Mouse (Mus musculus) small intestine, adult 2 months (tissue): Measurements from ENCODE around the gene Khdrbs1. TPM values are rescaled to one million over a fixed set of nuclear protein-coding genes. Genes with fewer than 3 reads are reported as not detected.
A peak's percentile ranks its signal among the peaks of the same experiment; 100 is the strongest.

Experiments used
- H3K27ac ChIP-seq: fragments of 200-500 bp; 2 replicates; pipeline ENCODE4 v1.5.1; 2012; ENCODE audit warnings: low read depth, low read length, control low read depth, inconsistent platforms; ENCODE audit not compliant: insufficient read depth
- H3K27me3 ChIP-seq: fragments of 200-500 bp; 2 replicates; pipeline ENCODE4 v1.6.1; 2012; ENCODE audit warnings: mild to moderate bottlenecking, moderate library complexity, low read length, inconsistent platforms; ENCODE audit not compliant: control insufficient read depth, insufficient read depth
- H3K36me3 ChIP-seq: fragments of 200-500 bp; 2 replicates; pipeline ENCODE4 v1.6.1; 2012; ENCODE audit warnings: mild to moderate bottlenecking, low read length, control low read depth, inconsistent platforms; ENCODE audit not compliant: control insufficient read depth, insufficient read depth
- H3K4me1 ChIP-seq: fragments of 200-500 bp; 2 replicates; pipeline ENCODE4 v1.6.1; 2012; ENCODE audit warnings: low read length, inconsistent platforms, mixed read lengths; ENCODE audit not compliant: control insufficient read depth, insufficient read depth, insufficient read length
- H3K4me3 ChIP-seq: fragments of 200-500 bp; 2 replicates; pipeline ENCODE4 v1.5.1; 2012; ENCODE audit warnings: low read depth, mild to moderate bottlenecking, control low read depth, inconsistent platforms, low read length, moderate library complexity
- CTCF ChIP-seq: fragments of 200-500 bp; IDR thresholded peaks from 2 replicates; pipeline ENCODE4 v1.5.1; 2012; ENCODE audit warnings: low read depth, mild to moderate bottlenecking, control low read depth, inconsistent platforms, low read length, moderate library complexity, mixed read lengths; ENCODE audit not compliant: insufficient replicate concordance, insufficient read length; ENCODE audit errors: extremely low read depth
- POLR2A ChIP-seq: fragments of 200-500 bp; IDR thresholded peaks from 2 replicates; pipeline ENCODE4 v1.6.1; 2012; ENCODE audit warnings: low read depth, mild to moderate bottlenecking, control low read depth, inconsistent platforms, low read length, moderate library complexity
- WGBS: fragments of 180-500 bp; shearing (Covaris S2); methylation state at CpG from one replicate; pipeline ENCODE4 v1.1.7; 2018; 5-methylcytosine and 5-hydroxymethylcytosine counted together
- polyA plus RNA-seq: library from polyadenylated mRNA; depleted of rRNA; stranded (reverse); fragments of >200 nt; gene quantifications from 2 replicates; pipeline ENCODE4 v1.2.3, GENCODE M21; 2012; rRNA removed

Khdrbs1 gene
- polyA plus RNA-seq, 1 experiment, result 58.7 TPM

- H3K4me3 ChIP-seq, result peak overlapping the region; percentile 77
- peaks cover 4% of the 10 kb centered on the region; the same call in 1 of the 2 replicates for H3K36me3 ChIP-seq
- peak overlapping the region; percentile 83 for H3K27ac ChIP-seq
- no peaks in the 10 kb centered on the region for H3K27me3 ChIP-seq
- peaks cover 6% of the 10 kb centered on the region; the same call in 1 of the 2 replicates for H3K4me1 ChIP-seq
- under 1% methylated on average over 10 of the region's 10 CpGs for WGBS
- TF ChIP-seq CTCF (0 out of 2 replicates have a peak, but pooled peaks have one; percentile 11), POLR2A (no peak)
Measured at GRCm38 (mm10) chr4:129672878-129673449, 69.1 kb downstream of the Khdrbs1 start.

- Histone ChIP-seq H3K4me3 (peak within 1 kb of the TSS; percentile 77), H3K4me1 (peaks cover 6% of the 10 kb centered on the region; the same call in 1 of the 2 replicates), H3K36me3 (peaks cover 4% of the 10 kb centered on the region), H3K27me3 (no peaks in the 10 kb centered on the region), H3K27ac (peak within 1 kb of the TSS; percentile 83)
- TF ChIP-seq CTCF (no peak), POLR2A (peak; percentile 12; the same call in 1 of the 2 replicates)
- WGBS, result under 1% methylated on average over 65 of the region's 65 CpGs
Measured at GRCm38 (mm10) chr4:129672083-129672877, 69.8 kb downstream of the Khdrbs1 start, which contains the start of gene Kpna6. TSS of gene Kpna6 (minus strand) at chr4:129672767.

- 4% methylated on average over 12 of the region's 12 CpGs for WGBS
- peaks cover 6% of the 10 kb centered on the region; the same call in 1 of the 2 replicates for H3K4me1 ChIP-seq
- H3K27ac ChIP-seq, result peak overlapping the region; percentile 83
- H3K36me3 ChIP-seq, result peaks cover 7% of the 10 kb centered on the region
- TF ChIP-seq CTCF (peak; percentile 45; the same call in 1 of the 2 replicates), POLR2A (no peak)
- H3K4me3 ChIP-seq, result peak overlapping the region; percentile 77
- no peaks in the 10 kb centered on the region for H3K27me3 ChIP-seq
Measured at GRCm38 (mm10) chr4:129671491-129672082, 70.5 kb downstream of the Khdrbs1 start.

- TF ChIP-seq POLR2A (no peak), CTCF (no peak)
- Histone ChIP-seq H3K4me1 (no peaks in the 10 kb centered on the region), H3K36me3 (peaks cover 42% of the 10 kb centered on the region), H3K27ac (no peak overlapping the region), H3K27me3 (no peaks in the 10 kb centered on the region), H3K4me3 (no peak overlapping the region)
- WGBS, result 78% methylated on average over 3 of the region's 3 CpGs
Measured at GRCm38 (mm10) chr4:129662255-129662813, 79.8 kb downstream of the Khdrbs1 start.

- H3K4me3 ChIP-seq, result no peak overlapping the region
- no peaks in the 10 kb centered on the region for H3K27me3 ChIP-seq
- H3K4me1 ChIP-seq, result no peaks in the 10 kb centered on the region
- H3K27ac ChIP-seq, result no peak overlapping the region
- 72% methylated on average over 3 of the region's 3 CpGs for WGBS
- TF ChIP-seq CTCF (no peak), POLR2A (no peak)
- H3K36me3 ChIP-seq, result peaks cover 42% of the 10 kb centered on the region
Measured at GRCm38 (mm10) chr4:129661584-129661983, 80.5 kb downstream of the Khdrbs1 start.

GRCm38 (mm10) chr4:129654770-129655169 is 87.3 kb downstream of the Khdrbs1 start:
- no peak for TF ChIP-seq POLR2A
- no peak for TF ChIP-seq CTCF
- WGBS, result 91% methylated on average over 14 of the region's 14 CpGs
- Histone ChIP-seq H3K27me3 (no peaks in the 10 kb centered on the region), H3K4me1 (no peaks in the 10 kb centered on the region), H3K27ac (no peak overlapping the region), H3K4me3 (no peak overlapping the region), H3K36me3 (peaks cover 69% of the 10 kb centered on the region)

Other genes starting within 250 kb of the Khdrbs1 start
- 7.7 and 37.3 TPM in 2 replicates for gene Marcksl1, start 228.7 kb downstream of the Khdrbs1 start, polyA plus RNA-seq
- gene Hdac1, start 199.6 kb downstream of the Khdrbs1 start, polyA plus RNA-seq, result 13.7 and 31.1 TPM in 2 replicates
- gene Lck, start 168.7 kb downstream of the Khdrbs1 start, polyA plus RNA-seq, result 8.3 and 15.0 TPM in 2 replicates
- 0.65 and 1.3 TPM in 2 replicates for gene Fam167b, start 163.8 kb downstream of the Khdrbs1 start, polyA plus RNA-seq
- gene Eif3i, start 141.7 kb downstream of the Khdrbs1 start, polyA plus RNA-seq, result 171 and 202 TPM in 2 replicates
- gene Tmem234, start 141.6 kb downstream of the Khdrbs1 start, polyA plus RNA-seq, result 77.1 and 132 TPM in 2 replicates
- 0.15 and 1.6 TPM in 2 replicates for gene Dcdc2b, start 128.0 kb downstream of the Khdrbs1 start, polyA plus RNA-seq
- gene Iqcc, start 123.2 kb downstream of the Khdrbs1 start, polyA plus RNA-seq, result 11.9 and 17.0 TPM in 2 replicates
- 5.2 and 7.2 TPM in 2 replicates for gene Ccdc28b, start 118.4 kb downstream of the Khdrbs1 start, polyA plus RNA-seq
- gene Txlna, start 101.2 kb downstream of the Khdrbs1 start, polyA plus RNA-seq, result 8.1 and 11.4 TPM in 2 replicates
- 8.5 and 10.9 TPM in 2 replicates for gene Kpna6, start 69.5 kb downstream of the Khdrbs1 start, polyA plus RNA-seq
- gene Tmem39b, start 45.5 kb downstream of the Khdrbs1 start, polyA plus RNA-seq, result 11.2 and 21.4 TPM in 2 replicates
- gene Ptp4a2, start 68.9 kb upstream of the Khdrbs1 start, polyA plus RNA-seq, result 8.9 and 21.1 TPM in 2 replicates
- gene Spocd1, start 186.9 kb upstream of the Khdrbs1 start, polyA plus RNA-seq, result not detected in 2 replicates
- 1.7 and 2.3 TPM in 2 replicates for gene Adgrb2, start 242.6 kb upstream of the Khdrbs1 start, polyA plus RNA-seq